Mouse (Mus musculus) hindbrain, embryonic 12.5 days (tissue): Measurements from ENCODE around the gene Rapgef5. TPM values are rescaled to one million over a fixed set of nuclear protein-coding genes. Genes with fewer than 3 reads are reported as not detected.
A peak's percentile ranks its signal among the peaks of the same experiment; 100 is the strongest.
"Not testable (repeated sequence)": the region's sequence is repeated elsewhere in the genome, so short reads cannot be mapped to it uniquely, and the experiment has no call there.

Experiments
- ATAC-seq: fragments of 200-750 bp; cut with Nextera tagmentation; 2 replicates; pipeline ENCODE4 v1.8.0; 2017; ENCODE audit warnings: moderate TSS enrichment; ENCODE audit not compliant: low FRiP score
- H3K27ac ChIP-seq: fragments of 300-500 bp; sonication (generic); 2 replicates; pipeline ENCODE4 v1.5.1; 2016; ENCODE audit warnings: mild to moderate bottlenecking
- H3K27me3 ChIP-seq: fragments of 300-500 bp; sonication (generic); 2 replicates; pipeline ENCODE4 v1.6.1; 2016; ENCODE audit warnings: mild to moderate bottlenecking
- H3K36me3 ChIP-seq: fragments of 300-500 bp; sonication (generic); 2 replicates; pipeline ENCODE4 v1.6.1; 2016; ENCODE audit warnings: mild to moderate bottlenecking
- H3K4me1 ChIP-seq: fragments of 300-500 bp; sonication (generic); 2 replicates; pipeline ENCODE4 v1.6.1; 2016
- H3K4me2 ChIP-seq: fragments of 300-500 bp; sonication (generic); replicated peaks from 2 replicates; pipeline ENCODE4 v1.6.1; 2016; ENCODE audit warnings: mild to moderate bottlenecking
- H3K4me3 ChIP-seq: fragments of 300-500 bp; sonication (generic); 2 replicates; pipeline ENCODE4 v1.5.1; 2016; ENCODE audit warnings: mild to moderate bottlenecking
- H3K9ac ChIP-seq: fragments of 300-500 bp; sonication (generic); 2 replicates; pipeline ENCODE4 v1.6.1; 2016; ENCODE audit warnings: mild to moderate bottlenecking, moderate library complexity
- H3K9me3 ChIP-seq: fragments of 300-500 bp; sonication (generic); replicated peaks from 2 replicates; pipeline ENCODE4 v1.6.1; 2016; ENCODE audit warnings: mild to moderate bottlenecking
- WGBS: fragments of 180-500 bp; shearing (Covaris S2); methylation state at CpG from one replicate; pipeline ENCODE4 v1.1.7; 2016; 5-methylcytosine and 5-hydroxymethylcytosine counted together
- polyA plus RNA-seq: library from polyadenylated mRNA; unstranded; fragments of >200 nt; fragmentation: Nextera tagmentation; extraction: Ambion mirVana; gene quantifications from 2 replicates; pipeline ENCODE4 v1.2.1, GENCODE M21; 2016

The Rapgef5 gene
- polyA plus RNA-seq, 1 experiment from 2014 or later: 41.1 TPM

DNA sequence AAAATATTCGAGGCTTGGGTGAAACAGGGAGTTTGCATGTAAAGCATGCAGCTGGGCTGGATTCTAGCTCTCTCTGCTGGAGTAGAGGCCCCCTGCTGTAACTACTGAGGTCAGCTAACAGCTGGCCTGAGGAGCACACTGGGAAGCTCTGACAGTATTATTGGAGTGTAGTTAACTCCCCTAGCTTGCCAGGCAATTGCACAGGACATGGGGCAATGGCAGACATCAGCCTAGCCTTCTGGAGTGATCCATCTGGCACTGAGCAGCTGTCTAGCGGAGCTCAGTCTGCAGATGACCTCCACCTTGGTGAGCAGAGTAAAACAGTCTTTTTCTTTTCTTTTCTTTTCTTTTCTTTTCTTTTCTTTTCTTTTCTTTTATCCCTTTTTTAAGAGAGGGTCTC lies 253.9 kb downstream of the Rapgef5 start:
- H3K4me1 ChIP-seq: no peaks in the 10 kb centered on the region
- H3K27ac ChIP-seq: no peak overlapping the region
- no peak overlapping the region for H3K4me3 ChIP-seq
- H3K27me3 ChIP-seq: peaks cover 3% of the 10 kb centered on the region; the same call in 1 of the 2 replicates
- no peaks in the 10 kb centered on the region for H3K9me3 ChIP-seq
- no peaks in the 10 kb centered on the region for H3K36me3 ChIP-seq
- no peak for ATAC-seq
- WGBS: 38% methylated on average over 2 of the region's 2 CpGs
- H3K9ac ChIP-seq: no peak overlapping the region
- H3K4me2 ChIP-seq: no peak overlapping the region

DNA sequence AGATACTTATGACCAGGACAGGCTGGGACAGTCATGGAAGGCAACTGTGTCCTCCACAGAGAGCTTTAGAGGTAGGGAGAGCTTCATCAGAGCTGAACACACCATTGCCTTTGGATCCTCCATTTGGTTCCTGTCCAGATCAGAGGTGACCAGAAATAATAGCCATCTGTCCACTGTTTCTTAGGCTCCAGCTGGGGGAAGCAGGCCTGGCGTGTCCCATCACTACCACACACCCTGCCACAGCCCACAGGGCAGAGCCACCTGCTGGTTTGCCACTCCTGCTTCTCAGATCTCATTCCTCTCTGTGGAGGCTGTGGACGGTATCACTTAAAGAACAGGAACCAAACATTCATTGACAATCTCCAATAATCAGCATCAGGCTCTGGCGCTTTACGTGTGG lies 254.9 kb downstream of the Rapgef5 start:
- H3K27ac ChIP-seq: no peak overlapping the region
- no peak overlapping the region for H3K4me3 ChIP-seq
- no peaks in the 10 kb centered on the region for H3K36me3 ChIP-seq
- H3K27me3 ChIP-seq: peaks cover 3% of the 10 kb centered on the region; the same call in 1 of the 2 replicates
- no peak overlapping the region for H3K4me2 ChIP-seq
- ATAC-seq: no peak
- 75% methylated on average over 4 of the region's 4 CpGs for WGBS
- H3K9me3 ChIP-seq: no peaks in the 10 kb centered on the region
- no peaks in the 10 kb centered on the region for H3K4me1 ChIP-seq
- H3K9ac ChIP-seq: no peak overlapping the region

- WGBS: 0% methylated on average over 2 of the region's 2 CpGs
- no peak overlapping the region for H3K27ac ChIP-seq
Measured at GRCm38 (mm10) chr12:117772638-117773037, 256.4 kb downstream of the Rapgef5 start.

DNA sequence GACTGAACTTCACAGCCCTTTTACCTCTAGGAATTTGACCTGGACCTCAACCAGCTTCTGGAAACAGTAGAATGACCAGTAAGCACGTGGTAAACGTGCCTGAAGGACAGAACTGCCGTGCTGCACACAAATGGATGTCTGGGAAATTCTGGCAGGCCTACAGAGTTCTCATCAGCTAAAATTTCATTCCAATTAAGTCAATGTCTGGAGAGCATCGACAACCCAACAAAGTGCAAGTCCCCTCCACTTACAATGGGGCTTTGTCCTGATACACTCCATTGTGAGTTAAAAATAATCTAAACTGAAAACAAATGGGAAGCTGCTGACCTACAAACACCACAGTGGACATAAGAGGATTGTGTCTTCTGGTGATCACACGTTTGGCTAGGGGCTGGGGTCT lies 260.6 kb downstream of the Rapgef5 start:
- WGBS: 65% methylated on average over 5 of the region's 5 CpGs

More at GRCm38 (mm10) chr12:117772638-117773037, 256.4 kb downstream of the Rapgef5 start:
- no peaks in the 10 kb centered on the region for H3K4me1 ChIP-seq
- no peak overlapping the region for H3K4me2 ChIP-seq
- no peaks in the 10 kb centered on the region for H3K9me3 ChIP-seq
- H3K36me3 ChIP-seq: no peaks in the 10 kb centered on the region
- H3K27me3 ChIP-seq: peaks cover 3% of the 10 kb centered on the region; the same call in 1 of the 2 replicates
- H3K4me3 ChIP-seq: no peak overlapping the region
- H3K9ac ChIP-seq: no peak overlapping the region
- ATAC-seq: peak; percentile 59; the same call in 1 of the 2 replicates

GRCm38 (mm10) chr12:117781360-117781759 lies 265.1 kb downstream of the Rapgef5 start:
- WGBS: 45% methylated on average over 2 of the region's 2 CpGs
- no peak for ATAC-seq
- no peak overlapping the region for H3K4me2 ChIP-seq
- H3K4me3 ChIP-seq: no peak overlapping the region
- H3K9ac ChIP-seq: no peak overlapping the region
- no peaks in the 10 kb centered on the region for H3K36me3 ChIP-seq
- H3K4me1 ChIP-seq: no peaks in the 10 kb centered on the region
- H3K9me3 ChIP-seq: no peaks in the 10 kb centered on the region
- H3K27ac ChIP-seq: no peak overlapping the region
- H3K27me3 ChIP-seq: no peaks in the 10 kb centered on the region

More for the DNA sequence above, 260.6 kb downstream of the Rapgef5 start:
- Histone ChIP-seq H3K4me1 (no peaks in the 10 kb centered on the region), H3K27me3 (no peaks in the 10 kb centered on the region), H3K9ac (no peak overlapping the region), H3K36me3 (no peaks in the 10 kb centered on the region), H3K4me3 (no peak overlapping the region), H3K4me2 (no peak overlapping the region), H3K27ac (no peak overlapping the region), H3K9me3 (no peaks in the 10 kb centered on the region)
- no peak for ATAC-seq

GRCm38 (mm10) chr12:117783426-117783825 lies 267.1 kb downstream of the Rapgef5 start:
- Histone ChIP-seq H3K4me2 (no peak overlapping the region), H3K4me1 (peaks cover 3% of the 10 kb centered on the region), H3K9me3 (no peaks in the 10 kb centered on the region), H3K9ac (no peak overlapping the region), H3K4me3 (no peak overlapping the region), H3K27ac (no peak overlapping the region), H3K27me3 (peaks cover 10% of the 10 kb centered on the region), H3K36me3 (no peaks in the 10 kb centered on the region)
- no peak for ATAC-seq
- WGBS: 29% methylated on average over 1 of the region's 1 CpGs

DNA sequence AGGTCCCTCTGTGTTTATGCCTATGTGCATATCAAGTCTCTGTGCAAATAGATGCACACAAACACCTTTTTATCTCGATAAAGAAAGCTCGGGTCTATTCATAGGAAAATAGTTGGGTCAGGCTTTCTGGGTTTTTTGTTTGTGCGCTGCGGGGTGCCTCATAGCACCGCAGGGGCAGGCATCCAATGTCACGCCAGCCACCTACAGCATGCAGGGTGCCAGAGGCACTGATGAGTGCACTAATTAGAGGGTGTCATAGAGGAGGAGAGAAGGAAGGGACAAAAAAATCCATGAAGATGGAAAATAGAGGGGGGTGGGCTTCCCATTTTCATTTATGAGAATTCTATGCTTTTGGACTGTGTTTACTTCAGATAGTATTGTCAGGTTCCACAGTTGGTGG lies 270.3 kb downstream of the Rapgef5 start:
- ATAC-seq: no peak
- H3K9me3 ChIP-seq: no peaks in the 10 kb centered on the region
- 20% methylated on average over 6 of the region's 6 CpGs for WGBS
- H3K36me3 ChIP-seq: no peaks in the 10 kb centered on the region
- H3K4me3 ChIP-seq: no peak overlapping the region
- H3K4me1 ChIP-seq: peaks cover 12% of the 10 kb centered on the region
- H3K27ac ChIP-seq: no peak overlapping the region
- no peak overlapping the region for H3K4me2 ChIP-seq
- H3K9ac ChIP-seq: no peak overlapping the region
- peaks cover 10% of the 10 kb centered on the region for H3K27me3 ChIP-seq

DNA sequence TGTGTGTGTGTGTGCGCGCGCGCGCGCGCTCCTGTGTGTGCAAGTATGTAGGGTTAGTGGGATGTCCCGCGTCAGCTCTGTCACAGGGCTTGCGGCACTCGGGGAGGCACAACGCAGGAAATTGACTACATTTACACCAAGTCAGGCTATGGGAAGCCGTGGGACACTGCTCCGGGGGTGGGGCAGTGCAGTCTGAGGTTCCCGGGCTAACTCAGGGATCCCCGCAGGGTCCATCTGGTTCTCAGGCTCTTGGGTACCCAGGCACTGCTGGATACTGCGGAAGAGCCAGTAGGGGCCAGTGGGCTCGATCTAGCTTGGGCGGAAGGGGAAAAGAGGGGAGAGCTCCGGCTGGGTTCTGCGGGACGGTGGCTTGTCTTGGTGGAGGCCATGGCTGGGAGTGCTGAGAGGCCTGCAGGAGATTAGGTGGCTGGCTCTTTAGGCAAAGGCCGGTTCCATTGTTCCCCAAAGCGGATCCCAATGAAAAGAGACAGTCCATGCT lies 272.3 kb downstream of the Rapgef5 start:
- H3K4me1 ChIP-seq: peaks cover 12% of the 10 kb centered on the region
- H3K27ac ChIP-seq: no peak overlapping the region
- ATAC-seq: peak; percentile 76
- H3K27me3 ChIP-seq: peaks cover 10% of the 10 kb centered on the region
- WGBS: 5% methylated on average over 24 of the region's 24 CpGs
- peak overlapping the region; percentile 31 for H3K4me3 ChIP-seq
- peak overlapping the region; percentile 47 for H3K9ac ChIP-seq
- no peaks in the 10 kb centered on the region for H3K9me3 ChIP-seq
- peak overlapping the region; percentile 60 for H3K4me2 ChIP-seq
- no peaks in the 10 kb centered on the region for H3K36me3 ChIP-seq

- 26% methylated on average over 7 of the region's 7 CpGs for WGBS
- H3K27me3 ChIP-seq: peaks cover 10% of the 10 kb centered on the region
- peak overlapping the region; percentile 31; the same call in 1 of the 2 replicates for H3K4me3 ChIP-seq
- no peak overlapping the region for H3K9ac ChIP-seq
- H3K9me3 ChIP-seq: no peaks in the 10 kb centered on the region
- no peaks in the 10 kb centered on the region for H3K36me3 ChIP-seq
- H3K27ac ChIP-seq: no peak overlapping the region
- peaks cover 12% of the 10 kb centered on the region for H3K4me1 ChIP-seq
- ATAC-seq: peak; percentile 60
- peak overlapping the region; percentile 60 for H3K4me2 ChIP-seq
Measured at GRCm38 (mm10) chr12:117789017-117789416, 272.7 kb downstream of the Rapgef5 start.

- no peak overlapping the region for H3K9ac ChIP-seq
- no peaks in the 10 kb centered on the region for H3K36me3 ChIP-seq
- no peaks in the 10 kb centered on the region; the same call in 1 of the 2 replicates for H3K27me3 ChIP-seq
- no peak for ATAC-seq
- 72% methylated on average over 4 of the region's 4 CpGs for WGBS
- H3K4me1 ChIP-seq: no peaks in the 10 kb centered on the region
- no peaks in the 10 kb centered on the region for H3K9me3 ChIP-seq
- no peak overlapping the region for H3K4me3 ChIP-seq
- no peak overlapping the region for H3K4me2 ChIP-seq
- no peak overlapping the region for H3K27ac ChIP-seq
Measured at GRCm38 (mm10) chr12:117795303-117795702, 279.0 kb downstream of the Rapgef5 start.

GRCm38 (mm10) chr12:117803989-117804388 lies 287.7 kb downstream of the Rapgef5 start, which contains the start of gene Cdca7l:
Cdca7l (plus strand) TSS chr12:117804289.
- Histone ChIP-seq H3K4me1 (peaks cover 27% of the 10 kb centered on the region), H3K27me3 (peaks cover 10% of the 10 kb centered on the region; the same call in 1 of the 2 replicates)
- H3K27ac ChIP-seq, H3K9ac ChIP-seq, H3K4me3 ChIP-seq, H3K36me3 ChIP-seq, ATAC-seq, H3K9me3 ChIP-seq, H3K4me2 ChIP-seq: not testable (repeated sequence)
- WGBS: 83% methylated on average over 1 of the region's 6 CpGs

DNA sequence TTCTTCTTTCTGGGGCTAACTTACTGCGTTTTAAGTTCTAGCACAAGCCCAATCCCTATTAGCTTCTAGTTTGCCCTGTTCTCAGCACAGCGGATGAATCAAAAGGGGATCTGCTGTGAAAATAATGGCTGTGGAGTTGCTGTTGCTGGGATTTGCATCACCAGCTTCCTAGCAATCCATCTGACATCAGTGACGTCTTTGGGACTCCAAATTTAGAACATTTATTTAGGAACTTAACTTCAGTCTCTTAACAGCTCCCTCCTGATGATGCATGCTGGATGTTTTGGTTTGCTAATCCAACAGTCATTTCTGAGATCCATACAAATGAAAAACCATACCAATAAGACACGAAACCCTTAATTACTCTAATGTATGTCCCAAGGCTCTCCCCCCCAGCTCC lies 289.3 kb downstream of the Rapgef5 start:
- H3K36me3 ChIP-seq: no peaks in the 10 kb centered on the region
- H3K27ac ChIP-seq: no peak overlapping the region
- no peaks in the 10 kb centered on the region for H3K9me3 ChIP-seq
- H3K4me3 ChIP-seq: no peak overlapping the region
- no peak overlapping the region for H3K9ac ChIP-seq
- H3K4me2 ChIP-seq: 0 out of 2 replicates have a peak overlapping the region, but pooled peaks have one; percentile 29
- H3K4me1 ChIP-seq: peaks cover 40% of the 10 kb centered on the region
- H3K27me3 ChIP-seq: peaks cover 15% of the 10 kb centered on the region; the same call in 1 of the 2 replicates
- no peak for ATAC-seq
- 80% methylated on average over 4 of the region's 4 CpGs for WGBS

GRCm38 (mm10) chr12:117806007-117806451 lies 289.8 kb downstream of the Rapgef5 start:
- no peak overlapping the region for H3K27ac ChIP-seq

More at GRCm38 (mm10) chr12:117806007-117806451, 289.8 kb downstream of the Rapgef5 start:
- Histone ChIP-seq H3K4me3 (no peak overlapping the region), H3K9ac (no peak overlapping the region), H3K9me3 (no peaks in the 10 kb centered on the region), H3K27me3 (peaks cover 18% of the 10 kb centered on the region; the same call in 1 of the 2 replicates), H3K4me2 (peak overlapping the region; percentile 29; the same call in 1 of the 2 replicates), H3K36me3 (no peaks in the 10 kb centered on the region), H3K4me1 (peaks cover 40% of the 10 kb centered on the region)
- WGBS: 30% methylated on average over 12 of the region's 12 CpGs
- no peak for ATAC-seq
